Mouse (Mus musculus) midbrain, embryonic 12.5 days (tissue): Measurements from ENCODE around the gene Upk3b. TPM values are rescaled to one million over a fixed set of nuclear protein-coding genes. Genes with fewer than 3 reads are reported as not detected.

ENCODE experiments used
- polyA plus RNA-seq: library from polyadenylated mRNA; unstranded; fragments of >200 nt; fragmentation: Nextera tagmentation; extraction: Ambion mirVana; gene quantifications from 2 replicates; pipeline ENCODE4 v1.2.1, GENCODE M21; 2016

Gene Upk3b
- polyA plus RNA-seq, 1 experiment from 2014 or later: 0.06 TPM

Other genes with a start within 250 kb of the Upk3b start
- gene Srrm3, start 231.6 kb upstream of the Upk3b start, polyA plus RNA-seq: 72.1 and 73.3 TPM in 2 replicates
- gene Hspb1, start 150.6 kb upstream of the Upk3b start, polyA plus RNA-seq: 15.7 and 20.3 TPM in 2 replicates
- gene Ywhag, start 103.9 kb upstream of the Upk3b start, polyA plus RNA-seq: 457 and 466 TPM in 2 replicates
- gene Ssc4d, start 64.0 kb upstream of the Upk3b start, polyA plus RNA-seq: 0.82 and 2.2 TPM in 2 replicates
- not detected in 2 replicates for gene Zp3, start 58.4 kb upstream of the Upk3b start, polyA plus RNA-seq
- gene Dtx2, start 43.7 kb upstream of the Upk3b start, polyA plus RNA-seq: 30.0 and 30.7 TPM in 2 replicates
- 1.2 and 2.3 TPM in 2 replicates for gene Upk3bl, start 16.0 kb downstream of the Upk3b start, polyA plus RNA-seq
- 13.5 and 14.5 TPM in 2 replicates for gene Rasa4, start 45.4 kb downstream of the Upk3b start, polyA plus RNA-seq
- 224 and 227 TPM in 2 replicates for gene Polr2j, start 78.1 kb downstream of the Upk3b start, polyA plus RNA-seq
- 40.0 and 41.4 TPM in 2 replicates for gene Lrwd1, start 97.6 kb downstream of the Upk3b start, polyA plus RNA-seq
- 23.5 and 26.4 TPM in 2 replicates for gene Alkbh4, start 97.7 kb downstream of the Upk3b start, polyA plus RNA-seq
- gene Orai2, start 132.2 kb downstream of the Upk3b start, polyA plus RNA-seq: 14.6 and 17.0 TPM in 2 replicates
- gene Prkrip1, start 160.5 kb downstream of the Upk3b start, polyA plus RNA-seq: 71.4 and 79.6 TPM in 2 replicates
- 20.7 and 21.3 TPM in 2 replicates for gene Sh2b2, start 208.1 kb downstream of the Upk3b start, polyA plus RNA-seq